Mouse (Mus musculus) liver, embryonic 11.5 days (tissue): ENCODE data around the gene Kcnk2. TPM values are rescaled to one million over a fixed set of nuclear protein-coding genes. Genes with fewer than 3 reads are reported as not detected.

Experiments
- microRNA-seq: library from miRNA; unstranded; fragments of <30 nt; microRNA quantifications from one replicate; pipeline ENCODE4, GENCODE M21; 2017; ENCODE audit warnings: borderline number of aligned reads
- polyA plus RNA-seq: library from polyadenylated mRNA; unstranded; fragments of >200 nt; fragmentation: Nextera tagmentation; extraction: Ambion mirVana; gene quantifications from 2 replicates; pipeline ENCODE4 v1.2.1, GENCODE M21; 2014

Gene Kcnk2
- polyA plus RNA-seq, 1 experiment from 2014 or later = 0.23 TPM

Small RNA genes lying within 50 kb of the gene (microRNA-seq; reads per million reads assigned to microRNA genes)
- not detected for gene Gm24092
